Mouse (Mus musculus) small intestine, adult 2 months (tissue): Measurements from ENCODE around the gene Fam198a. TPM values are rescaled to one million over a fixed set of nuclear protein-coding genes. Genes with fewer than 3 reads are reported as not detected.

Source experiments
- H3K27ac ChIP-seq: fragments of 200-500 bp; 2 replicates; pipeline ENCODE4 v1.5.1; 2012; ENCODE audit warnings: low read depth, low read length, control low read depth, inconsistent platforms; ENCODE audit not compliant: insufficient read depth
- H3K27me3 ChIP-seq: fragments of 200-500 bp; 2 replicates; pipeline ENCODE4 v1.6.1; 2012; ENCODE audit warnings: mild to moderate bottlenecking, moderate library complexity, low read length, inconsistent platforms; ENCODE audit not compliant: control insufficient read depth, insufficient read depth
- H3K36me3 ChIP-seq: fragments of 200-500 bp; 2 replicates; pipeline ENCODE4 v1.6.1; 2012; ENCODE audit warnings: mild to moderate bottlenecking, low read length, control low read depth, inconsistent platforms; ENCODE audit not compliant: control insufficient read depth, insufficient read depth
- H3K4me1 ChIP-seq: fragments of 200-500 bp; 2 replicates; pipeline ENCODE4 v1.6.1; 2012; ENCODE audit warnings: low read length, inconsistent platforms, mixed read lengths; ENCODE audit not compliant: control insufficient read depth, insufficient read depth, insufficient read length
- H3K4me3 ChIP-seq: fragments of 200-500 bp; 2 replicates; pipeline ENCODE4 v1.5.1; 2012; ENCODE audit warnings: low read depth, mild to moderate bottlenecking, control low read depth, inconsistent platforms, low read length, moderate library complexity
- CTCF ChIP-seq: fragments of 200-500 bp; IDR thresholded peaks from 2 replicates; pipeline ENCODE4 v1.5.1; 2012; ENCODE audit warnings: low read depth, mild to moderate bottlenecking, control low read depth, inconsistent platforms, low read length, moderate library complexity, mixed read lengths; ENCODE audit not compliant: insufficient replicate concordance, insufficient read length; ENCODE audit errors: extremely low read depth
- POLR2A ChIP-seq: fragments of 200-500 bp; IDR thresholded peaks from 2 replicates; pipeline ENCODE4 v1.6.1; 2012; ENCODE audit warnings: low read depth, mild to moderate bottlenecking, control low read depth, inconsistent platforms, low read length, moderate library complexity
- WGBS: fragments of 180-500 bp; shearing (Covaris S2); methylation state at CpG from one replicate; pipeline ENCODE4 v1.1.7; 2018; 5-methylcytosine and 5-hydroxymethylcytosine counted together
- polyA plus RNA-seq: library from polyadenylated mRNA; depleted of rRNA; stranded (reverse); fragments of >200 nt; gene quantifications from 2 replicates; pipeline ENCODE4 v1.2.3, GENCODE M21; 2012

The Fam198a gene
- polyA plus RNA-seq, 1 experiment = 0.24 TPM

DNA sequence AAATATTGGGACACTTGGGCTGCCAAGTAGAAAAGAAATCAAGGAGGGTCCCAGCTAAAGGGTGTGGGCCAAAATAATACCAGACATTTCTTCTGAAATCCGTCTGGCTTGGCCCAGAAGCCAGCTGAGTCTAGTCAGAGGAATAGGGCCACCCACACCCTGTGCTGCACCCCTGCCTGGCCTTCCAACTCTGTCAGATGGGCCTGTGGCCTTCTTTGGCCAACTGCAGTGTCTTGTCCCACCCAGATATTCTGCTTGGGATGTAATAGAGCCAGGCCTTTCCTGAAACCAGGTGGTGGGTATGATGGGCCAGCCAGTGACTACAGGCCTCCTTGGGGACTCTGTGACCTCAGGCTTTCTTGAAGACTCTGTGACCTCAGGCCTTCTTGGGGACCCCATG, 22.4 kb downstream of the Fam198a start:
- H3K27ac ChIP-seq = no peak overlapping the region
- no peak for TF ChIP-seq CTCF
- TF ChIP-seq POLR2A = no peak
- no peaks in the 10 kb centered on the region for H3K4me1 ChIP-seq
- H3K4me3 ChIP-seq = no peak overlapping the region
- H3K36me3 ChIP-seq = no peaks in the 10 kb centered on the region
- 74% methylated on average over 1 of the region's 1 CpGs for WGBS
- no peaks in the 10 kb centered on the region; the same call in 1 of the 2 replicates for H3K27me3 ChIP-seq

- Histone ChIP-seq H3K27me3 (no peaks in the 10 kb centered on the region; the same call in 1 of the 2 replicates), H3K36me3 (no peaks in the 10 kb centered on the region), H3K4me1 (no peaks in the 10 kb centered on the region), H3K27ac (no peak overlapping the region), H3K4me3 (no peak overlapping the region)
- WGBS = 76% methylated on average over 12 of the region's 12 CpGs
- TF ChIP-seq POLR2A (no peak), CTCF (no peak)
Observed at GRCm38 (mm10) chr9:121974141-121974986, 23.6 kb downstream of the Fam198a start.

GRCm38 (mm10) chr9:121975321-121975720, 24.5 kb downstream of the Fam198a start:
- Histone ChIP-seq H3K27me3 (no peaks in the 10 kb centered on the region; the same call in 1 of the 2 replicates), H3K36me3 (no peaks in the 10 kb centered on the region), H3K27ac (no peak overlapping the region), H3K4me1 (no peaks in the 10 kb centered on the region), H3K4me3 (no peak overlapping the region)
- WGBS = 52% methylated on average over 2 of the region's 2 CpGs
- TF ChIP-seq POLR2A (no peak), CTCF (no peak)

- TF ChIP-seq POLR2A = no peak
- TF ChIP-seq CTCF = no peak
- Histone ChIP-seq H3K36me3 (no peaks in the 10 kb centered on the region), H3K27ac (no peak overlapping the region), H3K4me1 (no peaks in the 10 kb centered on the region), H3K27me3 (no peaks in the 10 kb centered on the region), H3K4me3 (no peak overlapping the region)
- 80% methylated on average over 9 of the region's 9 CpGs for WGBS
Observed at GRCm38 (mm10) chr9:121981046-121981445, 30.3 kb downstream of the Fam198a start.

GRCm38 (mm10) chr9:121981466-121982105, 30.8 kb downstream of the Fam198a start:
- TF ChIP-seq CTCF = no peak
- no peak for TF ChIP-seq POLR2A
- Histone ChIP-seq H3K36me3 (no peaks in the 10 kb centered on the region), H3K27ac (no peak overlapping the region), H3K4me1 (no peaks in the 10 kb centered on the region), H3K27me3 (no peaks in the 10 kb centered on the region), H3K4me3 (no peak overlapping the region)
- 69% methylated on average over 10 of the region's 10 CpGs for WGBS

DNA sequence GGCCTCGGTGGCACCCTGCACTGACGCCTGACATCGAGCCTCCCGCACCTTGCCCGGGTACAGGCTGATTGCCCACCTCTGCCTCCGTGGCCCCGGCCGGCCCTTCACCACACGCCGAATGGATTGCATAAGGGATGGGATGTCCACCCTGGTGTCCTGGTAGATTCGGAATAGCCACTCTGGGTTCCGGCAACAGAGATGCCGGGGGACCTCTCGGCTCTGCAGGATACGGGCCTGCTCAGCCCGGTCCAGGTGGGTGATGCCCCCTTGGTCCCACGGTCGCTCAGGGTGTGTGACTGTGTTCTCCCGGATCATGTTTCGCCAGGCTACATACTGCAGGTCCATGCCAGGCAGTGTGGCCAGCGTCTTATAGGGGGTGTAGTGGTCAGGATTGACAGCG, 31.4 kb downstream of the Fam198a start:
- WGBS = 97% methylated on average over 22 of the region's 22 CpGs
- TF ChIP-seq CTCF (no peak), POLR2A (no peak)
- Histone ChIP-seq H3K27ac (no peak overlapping the region), H3K4me1 (no peaks in the 10 kb centered on the region), H3K36me3 (no peaks in the 10 kb centered on the region), H3K27me3 (no peaks in the 10 kb centered on the region), H3K4me3 (no peak overlapping the region)

- no peak for TF ChIP-seq POLR2A
- no peak for TF ChIP-seq CTCF
- 94% methylated on average over 15 of the region's 15 CpGs for WGBS
Observed at GRCm38 (mm10) chr9:121982665-121983064, 31.9 kb downstream of the Fam198a start.

More at GRCm38 (mm10) chr9:121982665-121983064, 31.9 kb downstream of the Fam198a start:
- no peaks in the 10 kb centered on the region for H3K36me3 ChIP-seq
- H3K4me3 ChIP-seq = no peak overlapping the region
- no peaks in the 10 kb centered on the region for H3K27me3 ChIP-seq
- no peaks in the 10 kb centered on the region for H3K4me1 ChIP-seq
- no peak overlapping the region for H3K27ac ChIP-seq
